Mouse (Mus musculus) c-Kit-negative CD71-positive TER-119-positive erythroid progenitor cells, embryonic 14.5 days (primary cell): ENCODE measurements around the gene Mecom.

Source experiments
- DNase-seq: peaks from one replicate; pipeline ENCODE4 v3.0.0-alpha.2; 2013; ENCODE audit warnings: low read depth, low spot score

The Mecom gene

GRCm38 (mm10) chr3:30104515-30105098 is 443.2 kb downstream of the Mecom start:
- DNase-seq, result no peak

GRCm38 (mm10) chr3:30101146-30101545 is 446.7 kb downstream of the Mecom start:
- DNase-seq, result no peak

GRCm38 (mm10) chr3:30097713-30098112 is 450.1 kb downstream of the Mecom start:
- DNase-seq, result no peak

- DNase-seq, result no peak
Measured at GRCm38 (mm10) chr3:30097129-30097528, 450.7 kb downstream of the Mecom start.

GRCm38 (mm10) chr3:30093005-30093404 is 454.8 kb downstream of the Mecom start:
- DNase-seq, result no peak

- DNase-seq, result no peak
Measured at GRCm38 (mm10) chr3:30092481-30092880, 455.3 kb downstream of the Mecom start.

GRCm38 (mm10) chr3:30091860-30092259 is 455.9 kb downstream of the Mecom start:
- no peak for DNase-seq

GRCm38 (mm10) chr3:30091401-30091800 is 456.4 kb downstream of the Mecom start:
- no peak for DNase-seq

- DNase-seq, result no peak
Measured at GRCm38 (mm10) chr3:30086139-30086538, 461.7 kb downstream of the Mecom start.

- no peak for DNase-seq
Measured at GRCm38 (mm10) chr3:30083842-30084241, 464.0 kb downstream of the Mecom start.

GRCm38 (mm10) chr3:30083268-30083667 is 464.5 kb downstream of the Mecom start:
- DNase-seq, result no peak

- no peak for DNase-seq
Measured at GRCm38 (mm10) chr3:30080827-30081226, 467.0 kb downstream of the Mecom start.

- DNase-seq, result no peak
Measured at GRCm38 (mm10) chr3:30076522-30076921, 471.3 kb downstream of the Mecom start.

GRCm38 (mm10) chr3:30071271-30071670 is 476.5 kb downstream of the Mecom start:
- no peak for DNase-seq

- no peak for DNase-seq
Measured at GRCm38 (mm10) chr3:30066519-30066918, 481.3 kb downstream of the Mecom start.

- DNase-seq, result no peak
Measured at GRCm38 (mm10) chr3:30060058-30060457, 487.8 kb downstream of the Mecom start.

- DNase-seq, result no peak
Measured at GRCm38 (mm10) chr3:30059615-30060014, 488.2 kb downstream of the Mecom start.

GRCm38 (mm10) chr3:30051287-30051686 is 496.5 kb downstream of the Mecom start:
- no peak for DNase-seq

GRCm38 (mm10) chr3:30050795-30051194 is 497.0 kb downstream of the Mecom start:
- no peak for DNase-seq

GRCm38 (mm10) chr3:30048792-30049191 is 499.0 kb downstream of the Mecom start:
- DNase-seq, result no peak

- no peak for DNase-seq
Measured at GRCm38 (mm10) chr3:30048157-30048556, 499.7 kb downstream of the Mecom start.

GRCm38 (mm10) chr3:30043525-30043924 is 504.3 kb downstream of the Mecom start:
- DNase-seq, result no peak

GRCm38 (mm10) chr3:30038545-30038944 is 509.3 kb downstream of the Mecom start:
- DNase-seq, result no peak

GRCm38 (mm10) chr3:30019961-30020360 is 527.8 kb downstream of the Mecom start:
- no peak for DNase-seq
